Mouse (Mus musculus) naive thymus-derived CD4-positive, alpha-beta T cell, adult 5 months (primary cell): ENCODE data around the gene Plbd2. TPM values are rescaled to one million over a fixed set of nuclear protein-coding genes. Genes with fewer than 3 reads are reported as not detected.

Source experiments
- polyA plus RNA-seq: library from polyadenylated mRNA; unstranded; fragments of 100-300 nt; shearing (Covaris generic); gene quantifications from one replicate; pipeline ENCODE4 v1.2.1, GENCODE M21; 2017

The Plbd2 gene
- polyA plus RNA-seq = 20.0 TPM

GRCm38 (mm10) chr5:120503144-120503795 is at the start of gene Plbd2:
Gene Plbd2 (minus strand): TSS chr5:120503625.

GRCm38 (mm10) chr5:120510982-120511642 is 7.7 kb upstream of the Plbd2 start, which contains the start of gene Slc8b1:
Gene Slc8b1 (plus strand): TSS chr5:120511168.

GRCm38 (mm10) chr5:120476296-120476695 is 27.1 kb downstream of the Plbd2 start, which contains the start of gene Sds:
Gene Sds (plus strand): TSS chr5:120476526.

GRCm38 (mm10) chr5:120472770-120473169 is 30.7 kb downstream of the Plbd2 start, which contains the start of gene Sdsl:
Gene Sdsl (minus strand): TSS chr5:120472810.

Other genes with a start within 250 kb of the Plbd2 start
- gene Lhx5, start 71.9 kb downstream of the Plbd2 start, polyA plus RNA-seq = not detected
- gene Sdsl, start 30.8 kb downstream of the Plbd2 start, polyA plus RNA-seq = not detected
- gene Sds, start 27.1 kb downstream of the Plbd2 start, polyA plus RNA-seq = not detected
- gene Slc8b1, start 7.5 kb upstream of the Plbd2 start, polyA plus RNA-seq = 8.4 TPM
- gene Tpcn1, start 85.0 kb upstream of the Plbd2 start, polyA plus RNA-seq = 13.6 TPM
- 0.90 TPM for gene Iqcd, start 85.4 kb upstream of the Plbd2 start, polyA plus RNA-seq
- 4.0 TPM for gene Rita1, start 109.0 kb upstream of the Plbd2 start, polyA plus RNA-seq
- gene Ddx54, start 109.1 kb upstream of the Plbd2 start, polyA plus RNA-seq = 87.2 TPM
- not detected for gene Cfap73, start 130.6 kb upstream of the Plbd2 start, polyA plus RNA-seq
- 8.6 TPM for gene Rasal1, start 145.2 kb upstream of the Plbd2 start, polyA plus RNA-seq
- gene Dtx1, start 208.3 kb upstream of the Plbd2 start, polyA plus RNA-seq = 118 TPM
- gene Oas2, start 246.2 kb upstream of the Plbd2 start, polyA plus RNA-seq = 3.9 TPM